In genomic region chr14:58074621-58075432, GRCm38 (mm10) we compare ENCODE assay signal across 8 mouse cellular contexts. TPM values are rescaled to one million over a fixed set of nuclear protein-coding genes. Genes with fewer than 3 reads are reported as not detected.
DNase-seq lines count a peak whose midpoint lies in the region; ATAC-seq and TF ChIP-seq lines count a peak whose summit lies in the region.

No protein-coding gene starts in this region.

- H3K4me2 ChIP-seq in forebrain, postnatal 0 days (ENCODE audit: low read depth): peak overlapping the region; percentile 96
- peak overlapping the region; percentile 96 for H3K4me2 ChIP-seq in hindbrain, embryonic 14.5 days (replicated peaks)
- H3K4me2 ChIP-seq in neural tube, embryonic 11.5 days (ENCODE audit: low read depth): peak overlapping the region; percentile 93

- H3K27ac ChIP-seq in layer of hippocampus, adult 2 months: peak overlapping the region; percentile 92
- peak overlapping the region; percentile 72 for H3K27ac ChIP-seq in forebrain, postnatal 0 days (ENCODE audit: low read depth, low read length)
- peak overlapping the region; percentile 90 for H3K27ac ChIP-seq in hindbrain, embryonic 14.5 days
- peak overlapping the region; percentile 76 for H3K27ac ChIP-seq in limb, embryonic 10.5 days
- peak overlapping the region; percentile 44; the same call in 1 of the 2 replicates for H3K27ac ChIP-seq in neural tube, embryonic 11.5 days (ENCODE audit: low read depth, low read length)

- peak overlapping the region; percentile 78 for H3K4me3 ChIP-seq in layer of hippocampus, adult 2 months
- H3K4me3 ChIP-seq in forebrain, postnatal 0 days (ENCODE audit: low read depth, low read length): peak overlapping the region; percentile 63
- H3K4me3 ChIP-seq in hindbrain, embryonic 14.5 days (replicated peaks; ENCODE audit: low read length): peak overlapping the region; percentile 73
- H3K4me3 ChIP-seq in limb, embryonic 10.5 days: peak overlapping the region; percentile 65
- peak overlapping the region; percentile 58 for H3K4me3 ChIP-seq in neural tube, embryonic 11.5 days (ENCODE audit: low read depth, low read length)

- DNase-seq in layer of hippocampus, adult 2 months (ENCODE audit: low spot score in 2 of 2): peak in 1 of 2 experiments; percentile 37
- no peak for DNase-seq in layer of hippocampus, adult 9-11 months
- DNase-seq in cerebellum, adult 11-12 months: peak; percentile 70
- peak; percentile 67 for DNase-seq in forebrain, postnatal 0 days
- DNase-seq in hindbrain, embryonic 14.5 days (ENCODE audit: low spot score): peak; percentile 42
- peak; percentile 79 for DNase-seq in limb, embryonic 10.5 days (ENCODE audit: low spot score)
- peak; percentile 73 for DNase-seq in neural tube, embryonic 11.5 days (ENCODE audit: low spot score)
- DNase-seq in adipocyte (ENCODE audit: low spot score): no peak

- no peaks in the 10 kb centered on the region for H3K9me3 ChIP-seq in forebrain, postnatal 0 days (ENCODE audit: low read length)
- H3K9me3 ChIP-seq in hindbrain, embryonic 14.5 days (ENCODE audit: control insufficient read depth, low read length): no peaks in the 10 kb centered on the region
- no peaks in the 10 kb centered on the region for H3K9me3 ChIP-seq in limb, embryonic 10.5 days (replicated peaks)
- H3K9me3 ChIP-seq in neural tube, embryonic 11.5 days (ENCODE audit: control insufficient read depth, low read length): no peaks in the 10 kb centered on the region

- peaks cover 31% of the 10 kb centered on the region for H3K27me3 ChIP-seq in forebrain, postnatal 0 days (ENCODE audit: insufficient read depth, low read length)
- peaks cover 39% of the 10 kb centered on the region for H3K27me3 ChIP-seq in hindbrain, embryonic 14.5 days (ENCODE audit: control insufficient read depth, insufficient read depth, low read length)
- H3K27me3 ChIP-seq in limb, embryonic 10.5 days (ENCODE audit: low read depth, poor library complexity, severe bottlenecking): peaks cover 86% of the 10 kb centered on the region
- H3K27me3 ChIP-seq in neural tube, embryonic 11.5 days (ENCODE audit: control insufficient read depth, insufficient read depth, low read length): peaks cover 60% of the 10 kb centered on the region

- ATAC-seq in forebrain, postnatal 0 days: peak; percentile 55
- ATAC-seq in hindbrain, embryonic 14.5 days (ENCODE audit: low FRiP score): peak; percentile 39; the same call in 1 of the 2 replicates
- ATAC-seq in neural tube, embryonic 11.5 days (ENCODE audit: insufficient read depth, low FRiP score, low TSS enrichment): peak; percentile 29

- no peak for TF ChIP-seq CTCF in layer of hippocampus, adult 2 months (conservative IDR thresholded peaks at IDR 0.05)
- TF ChIP-seq CTCF in forebrain, postnatal 0 days (IDR thresholded peaks at IDR 0.05; ENCODE audit: low read depth): no peak

- peak overlapping the region; percentile 62 for H3K9ac ChIP-seq in forebrain, postnatal 0 days
- peak overlapping the region; percentile 86 for H3K9ac ChIP-seq in hindbrain, embryonic 14.5 days
- peak overlapping the region; percentile 62 for H3K9ac ChIP-seq in neural tube, embryonic 11.5 days (ENCODE audit: low read length)

- H3K4me1 ChIP-seq in forebrain, postnatal 0 days (ENCODE audit: insufficient read depth): peaks cover 11% of the 10 kb centered on the region
- peaks cover 23% of the 10 kb centered on the region for H3K4me1 ChIP-seq in hindbrain, embryonic 14.5 days (replicated peaks; ENCODE audit: control insufficient read depth, insufficient read depth, low read length)
- peaks cover 67% of the 10 kb centered on the region for H3K4me1 ChIP-seq in limb, embryonic 10.5 days
- H3K4me1 ChIP-seq in neural tube, embryonic 11.5 days (ENCODE audit: control insufficient read depth, insufficient read depth, low read length): peaks cover 19% of the 10 kb centered on the region

- WGBS in forebrain, postnatal 0 days: under 1% methylated on average over 61 of the region's 61 CpGs
- WGBS in hindbrain, embryonic 14.5 days: 0% methylated on average over 56 of the region's 61 CpGs
- under 1% methylated on average over 60 of the region's 61 CpGs for WGBS in limb, embryonic 10.5 days
- 0% methylated on average over 59 of the region's 61 CpGs for WGBS in neural tube, embryonic 11.5 days

- no peaks in the 10 kb centered on the region for H3K36me3 ChIP-seq in forebrain, postnatal 0 days (ENCODE audit: insufficient read depth)
- H3K36me3 ChIP-seq in hindbrain, embryonic 14.5 days (replicated peaks; ENCODE audit: control insufficient read depth, insufficient read depth): no peaks in the 10 kb centered on the region
- no peaks in the 10 kb centered on the region for H3K36me3 ChIP-seq in limb, embryonic 10.5 days
- no peaks in the 10 kb centered on the region for H3K36me3 ChIP-seq in neural tube, embryonic 11.5 days (ENCODE audit: control insufficient read depth, insufficient read depth, low read length)

RNA-seq across cellular contexts. Expression of gene Fgf9, which starts 4.5 kb away (rescaled TPM):
- 10 to 100 TPM; 16.3 to 17.1 TPM for total RNA-seq in layer of hippocampus, adult 2 months (2021)
- total RNA-seq in forebrain, postnatal 0 days (2014; rRNA removed): 6.9 and 14.8 TPM in 2 replicates
- 9.6 and 16.4 TPM in 2 replicates for polyA plus RNA-seq in forebrain, postnatal 0 days (2015; fragmentation: Nextera tagmentation; extraction: Ambion mirVana)
- 18.4 and 19.0 TPM in 2 replicates for polyA plus RNA-seq in hindbrain, embryonic 14.5 days (2014; fragmentation: Nextera tagmentation; extraction: Ambion mirVana)
- polyA plus RNA-seq in limb, embryonic 10.5 days (2016; fragmentation: Nextera tagmentation; extraction: Ambion mirVana): 3.0 and 6.5 TPM in 2 replicates
- 6.5 and 7.3 TPM in 2 replicates for polyA plus RNA-seq in neural tube, embryonic 11.5 days (2014; fragmentation: Nextera tagmentation; extraction: Ambion mirVana)

Comparison
In these comparisons a context has a peak if more than half of its experiments do, and no peak if none do; other contexts are left out.
1. DNase-seq: peak in cerebellum, adult 11-12 months (single experiment), forebrain, postnatal 0 days (single experiment), hindbrain, embryonic 14.5 days (single experiment), limb, embryonic 10.5 days (single experiment) and neural tube, embryonic 11.5 days (single experiment); none in layer of hippocampus, adult 9-11 months (single experiment) and adipocyte (single experiment).
2. Peak in every context shown above with its lines, with median percentiles within 50 percentile points of each other: H3K27ac ChIP-seq, H3K4me3 ChIP-seq, ATAC-seq, H3K4me2 ChIP-seq and H3K9ac ChIP-seq.